ENCODE assay signal across 19 mouse cellular contexts in genomic region chr12:16898790-16899189, GRCm38 (mm10). TPM values are rescaled to one million over a fixed set of nuclear protein-coding genes. Genes with fewer than 3 reads are reported as not detected.
DNase-seq lines count a peak whose midpoint lies in the region; ATAC-seq and TF ChIP-seq lines count a peak whose summit lies in the region.
"Had no signal": no experiment of that assay in that cellular context is flagged by ENCODE, and none has a peak within 500 bp of the region (broad histone marks: within the 10 kb centered on the region; RNA-seq: fewer than 3 reads in every experiment).

No protein-coding gene starts in this region.

- no peak for TF ChIP-seq RAD21 in CH12.LX (IDR thresholded peaks at IDR 0.05; ENCODE audit: low read depth, low read length)

- no peak for TF ChIP-seq CTCF in CH12.LX (conservative IDR thresholded peaks at IDR 0.05 in 1 of 2, IDR thresholded peaks at IDR 0.05 in 1 of 2; ENCODE audit: low read depth in 2 of 2, low read length in 2 of 2)
- no peak for TF ChIP-seq CTCF in forebrain, postnatal 0 days (IDR thresholded peaks at IDR 0.05; ENCODE audit: low read depth)

- TF ChIP-seq POLR2A in CH12.LX (IDR thresholded peaks at IDR 0.05; ENCODE audit: low read depth, low read length), result no peak

- H3K4me2 ChIP-seq in heart, embryonic 13.5 days, result peak overlapping the region; percentile 26; the same call in 1 of the 2 replicates
- H3K4me2 ChIP-seq in CH12.LX (ENCODE audit: insufficient read depth, low read depth, poor library complexity, severe bottlenecking), result peak overlapping the region; percentile 64
- no peak overlapping the region for H3K4me2 ChIP-seq in forebrain, postnatal 0 days (ENCODE audit: low read depth)
- H3K4me2 ChIP-seq: hindbrain, embryonic 12.5 days; limb, embryonic 13.5 days had no signal

- intact Hi-C loops in heart, postnatal 36 days (cut with DNase I), result loop anchor here (5.0 to 10.0 kb wide), 2 partner anchors 34 to 314 kb away; no protein-coding TSS in a partner anchor
- intact Hi-C loops in gastrocnemius, postnatal 36 days (cut with DNase I), result no loop called here

- no peaks in the 10 kb centered on the region for H3K36me3 ChIP-seq in heart, embryonic 13.5 days
- peaks cover 0 to under 1% of the 10 kb centered on the region in 2 experiments for H3K36me3 ChIP-seq in CH12.LX (replicated peaks in 1 of 2; ENCODE audit: control insufficient read depth in 1 of 2, insufficient read depth in 1 of 2, low read length in 1 of 2)
- H3K36me3 ChIP-seq in forebrain, postnatal 0 days (ENCODE audit: insufficient read depth), result no peaks in the 10 kb centered on the region
- H3K36me3 ChIP-seq: hindbrain, embryonic 12.5 days; limb, embryonic 13.5 days had no signal

- H3K9me3 ChIP-seq in heart, embryonic 13.5 days, result no peaks in the 10 kb centered on the region
- no peaks in the 10 kb centered on the region for H3K9me3 ChIP-seq in CH12.LX (replicated peaks; ENCODE audit: low read length)
- no peaks in the 10 kb centered on the region for H3K9me3 ChIP-seq in forebrain, postnatal 0 days (ENCODE audit: low read length)
- H3K9me3 ChIP-seq: hindbrain, embryonic 12.5 days; limb, embryonic 13.5 days had no signal

- H3K9ac ChIP-seq in heart, embryonic 13.5 days, result 0 out of 2 replicates have a peak overlapping the region, but pooled peaks have one; percentile 6
- H3K9ac ChIP-seq in CH12.LX (ENCODE audit: insufficient read depth, low read depth), result peak overlapping the region; percentile 14
- no peak overlapping the region for H3K9ac ChIP-seq in forebrain, postnatal 0 days
- H3K9ac ChIP-seq: hindbrain, embryonic 12.5 days; limb, embryonic 13.5 days had no signal

- DNase-seq in heart, postnatal 36 days, result no peak
- no peak for DNase-seq in CH12.LX (ENCODE audit: extremely low read depth)
- DNase-seq in cerebellum, adult 11 months, result peak; percentile 45
- peak; percentile 69 to 71 for DNase-seq in cerebellum, postnatal 10 days
- DNase-seq in forebrain, postnatal 0 days, result no peak
- DNase-seq in gastrocnemius, postnatal 36 days, result no peak
- DNase-seq: embryo, embryonic 11 days; kidney, adult 2 months; kidney, postnatal 14 days; layer of hippocampus, postnatal 36 days; lung, postnatal 14 days; retina, postnatal 1 day; thymus, adult 2 months had no signal

- no peak for ATAC-seq in heart, embryonic 13.5 days (ENCODE audit: extremely low read depth, insufficient number of reproducible peaks, low FRiP score, low TSS enrichment)
- ATAC-seq in forebrain, postnatal 0 days, result no peak
- ATAC-seq: forebrain, embryonic 16.5 days; inflammation-experienced regulatory T-cells, adult 6 months had no signal

- H3K27ac ChIP-seq in heart, embryonic 13.5 days (replicated peaks), result peak overlapping the region; percentile 59; the same call in 1 of the 2 replicates
- no peak overlapping the region for H3K27ac ChIP-seq in CH12.LX (ENCODE audit: insufficient read depth, low read depth)
- H3K27ac ChIP-seq in forebrain, postnatal 0 days (ENCODE audit: low read depth, low read length), result no peak overlapping the region
- H3K27ac ChIP-seq: hindbrain, embryonic 12.5 days; layer of hippocampus, adult 2 months; limb, embryonic 13.5 days had no signal

- TF ChIP-seq EP300 in CH12.LX (IDR thresholded peaks at IDR 0.05; ENCODE audit: low read length), result no peak

- in situ Hi-C loops in CH12.LX (cut with MboI; ENCODE audit: low pct_ligation_motif_present, low pct_unique_long_range_greater_than_20kb, low sequenced_read_pairs), result no loop called here

- peaks cover 66% of the 10 kb centered on the region for H3K79me2 ChIP-seq in CH12.LX (replicated peaks; ENCODE audit: control insufficient read depth, extremely low read depth, insufficient read depth, poor library complexity, severe bottlenecking)

- H3K4me3 ChIP-seq in heart, embryonic 13.5 days, result no peak overlapping the region
- H3K4me3 ChIP-seq in CH12.LX (replicated peaks in 1 of 3; ENCODE audit: low read depth in 2 of 3, low read length in 2 of 3, poor library complexity in 1 of 3), result peak overlapping the region in 1 of 3 experiments; percentile 100
- no peak overlapping the region for H3K4me3 ChIP-seq in forebrain, postnatal 0 days (ENCODE audit: low read depth, low read length)
- H3K4me3 ChIP-seq: hindbrain, embryonic 12.5 days; layer of hippocampus, adult 2 months; limb, embryonic 13.5 days had no signal

- peaks cover 50% of the 10 kb centered on the region for H3K4me1 ChIP-seq in heart, embryonic 13.5 days
- H3K4me1 ChIP-seq in CH12.LX (ENCODE audit: control insufficient read depth in 1 of 2, insufficient read depth in 2 of 2), result peaks cover 0 to 41% of the 10 kb centered on the region in 2 experiments; a peak in 2 of 4 replicates
- H3K4me1 ChIP-seq in forebrain, postnatal 0 days (ENCODE audit: insufficient read depth), result peaks cover 11% of the 10 kb centered on the region

- dilution Hi-C loops in CH12.LX (cut with MboI; ENCODE audit: extremely low pct_ligation_motif_present, extremely low pct_unique_long_range_greater_than_20kb, low sequenced_read_pairs), result no loop called here

- no peaks in the 10 kb centered on the region for H3K27me3 ChIP-seq in heart, embryonic 13.5 days (replicated peaks)
- H3K27me3 ChIP-seq in CH12.LX (replicated peaks), result no peaks in the 10 kb centered on the region
- H3K27me3 ChIP-seq in forebrain, postnatal 0 days (ENCODE audit: insufficient read depth, low read length), result no peaks in the 10 kb centered on the region
- H3K27me3 ChIP-seq: hindbrain, embryonic 12.5 days; limb, embryonic 13.5 days had no signal

TF ChIP-seq in CH12.LX, 34 proteins besides CTCF, POLR2A, EP300 and RAD21:
- no peak for TF ChIP-seq JUND (conservative IDR thresholded peaks at IDR 0.05; ENCODE audit: low read depth, low read length)
- no peak for TF ChIP-seq USF2 (conservative IDR thresholded peaks at IDR 0.05; ENCODE audit: low read depth, low read length)
- TF ChIP-seq GABPA (IDR thresholded peaks at IDR 0.05; ENCODE audit: insufficient replicate concordance, low read depth, low read length), result no peak

RNA-seq across cellular contexts. Expression of gene Rock2, which starts 4.1 kb away (rescaled TPM):
- polyA plus RNA-seq in heart, embryonic 13.5 days (2015; fragmentation: Nextera tagmentation; extraction: Ambion mirVana), result 15.6 and 16.1 TPM in 2 replicates
- total RNA-seq in heart, postnatal 36 days (2021), result 10 to 100 TPM; 77.4 to 84.9 TPM
- total RNA-seq in CH12.LX (2012; rRNA removed) (34.9 and 39.1 TPM in 2 replicates), CH12.LX (2014; rRNA removed) (40.3 and 45.7 TPM in 2 replicates)
- 49.3 and 49.9 TPM in 2 replicates for polyA plus RNA-seq in CH12.LX (2012; ENCODE audit: insufficient read length, low read depth)
- total RNA-seq in forebrain, postnatal 0 days (2014; rRNA removed), result 33.5 and 43.1 TPM in 2 replicates
- polyA plus RNA-seq in forebrain, postnatal 0 days (2015; fragmentation: Nextera tagmentation; extraction: Ambion mirVana), result 7.0 and 10.5 TPM in 2 replicates
- 10 to 100 TPM; 75.7 to 78.2 TPM for total RNA-seq in gastrocnemius, postnatal 36 days (2021)

Comparison
In these comparisons a context has a peak if more than half of its experiments do, and no peak if none do; other contexts are left out.
1. DNase-seq: peak in cerebellum, adult 11 months (single experiment) and cerebellum, postnatal 10 days (2 of 2); none in heart, postnatal 36 days (0 of 2), CH12.LX (single experiment), forebrain, postnatal 0 days (single experiment) and gastrocnemius, postnatal 36 days (0 of 2).